Mouse (Mus musculus): ENCODE results near the gene Gm20388. TPM values are rescaled to one million over a fixed set of nuclear protein-coding genes. Genes with fewer than 3 reads are reported as not detected.

Gene Gm20388
- total RNA-seq, 2 experiments from 2014 or later, result 2.4 to 2.6 TPM

GRCm38 (mm10) chr8:120426105-120426504 is 515.5 kb downstream of the Gm20388 start:
- Histone ChIP-seq H3K4me3 (no peak overlapping the region), H3K27ac (peak overlapping the region; percentile 80)
- no peak for DNase-seq (ENCODE audit: extremely low spot score in 1 of 2, low spot score in 2 of 2)
- TF ChIP-seq CTCF (IDR thresholded peaks at IDR 0.05), result no peak
- intact Hi-C loops (cut with DNase I), result loop anchor here (5.0 kb wide), 1 partner anchor 44 kb away; no protein-coding TSS in a partner anchor

GRCm38 (mm10) chr8:120426622-120427385 is 516.2 kb downstream of the Gm20388 start:
- intact Hi-C loops (cut with DNase I), result loop anchor here (5.0 kb wide), 1 partner anchor 45 kb away; no protein-coding TSS in a partner anchor
- DNase-seq (ENCODE audit: extremely low spot score in 1 of 2, low spot score in 2 of 2), result peak; percentile 65 to 84
- H3K27ac ChIP-seq, result peak overlapping the region; percentile 80
- no peak for TF ChIP-seq CTCF (IDR thresholded peaks at IDR 0.05)
- H3K4me3 ChIP-seq, result no peak overlapping the region

- no peak overlapping the region for H3K4me3 ChIP-seq
- no peak overlapping the region for H3K27ac ChIP-seq
- no peak for TF ChIP-seq CTCF (IDR thresholded peaks at IDR 0.05)
- no peak for DNase-seq (ENCODE audit: extremely low spot score in 1 of 2, low spot score in 2 of 2)
- intact Hi-C loops (cut with DNase I), result loop anchor here (5.0 kb wide), 1 partner anchor 46 kb away; no protein-coding TSS in a partner anchor
Measured at GRCm38 (mm10) chr8:120428492-120428891, 517.9 kb downstream of the Gm20388 start.

- DNase-seq (ENCODE audit: extremely low spot score in 1 of 2, low spot score in 2 of 2), result no peak
- intact Hi-C loops (cut with DNase I), result loop anchor here (5.0 kb wide), 1 partner anchor 47 kb away; no protein-coding TSS in a partner anchor
- Histone ChIP-seq H3K27ac (no peak overlapping the region), H3K4me3 (no peak overlapping the region)
- TF ChIP-seq CTCF (IDR thresholded peaks at IDR 0.05), result no peak
Measured at GRCm38 (mm10) chr8:120429116-120429515, 518.5 kb downstream of the Gm20388 start.

- Histone ChIP-seq H3K27ac (no peak overlapping the region), H3K4me3 (no peak overlapping the region)
- intact Hi-C loops (cut with DNase I), result no loop called here
- TF ChIP-seq CTCF (IDR thresholded peaks at IDR 0.05), result no peak
- DNase-seq (ENCODE audit: extremely low spot score in 1 of 2, low spot score in 2 of 2), result no peak
Measured at GRCm38 (mm10) chr8:120431042-120431441, 520.4 kb downstream of the Gm20388 start.

- DNase-seq (ENCODE audit: extremely low spot score in 1 of 2, low spot score in 2 of 2), result no peak
- no peak for TF ChIP-seq CTCF (IDR thresholded peaks at IDR 0.05)
- Histone ChIP-seq H3K27ac (no peak overlapping the region), H3K4me3 (no peak overlapping the region)
- intact Hi-C loops (cut with DNase I), result no loop called here
Measured at GRCm38 (mm10) chr8:120432438-120432837, 521.8 kb downstream of the Gm20388 start.

- intact Hi-C loops (cut with DNase I), result no loop called here
- Histone ChIP-seq H3K4me3 (no peak overlapping the region), H3K27ac (no peak overlapping the region)
- TF ChIP-seq CTCF (IDR thresholded peaks at IDR 0.05), result no peak
- no peak for DNase-seq (ENCODE audit: extremely low spot score in 1 of 2, low spot score in 2 of 2)
Measured at GRCm38 (mm10) chr8:120433143-120433542, 522.5 kb downstream of the Gm20388 start.

- Histone ChIP-seq H3K27ac (no peak overlapping the region), H3K4me3 (no peak overlapping the region)
- peak; percentile 56 for TF ChIP-seq CTCF (IDR thresholded peaks at IDR 0.05)
- intact Hi-C loops (cut with DNase I), result no loop called here
- no peak for DNase-seq (ENCODE audit: extremely low spot score in 1 of 2, low spot score in 2 of 2)
Measured at GRCm38 (mm10) chr8:120433734-120434133, 523.1 kb downstream of the Gm20388 start.

GRCm38 (mm10) chr8:120435781-120436180 is 525.1 kb downstream of the Gm20388 start:
- DNase-seq (ENCODE audit: extremely low spot score in 1 of 2, low spot score in 2 of 2), result no peak
- Histone ChIP-seq H3K4me3 (no peak overlapping the region), H3K27ac (no peak overlapping the region)
- intact Hi-C loops (cut with DNase I), result loop anchor here (2.0 kb wide), 1 partner anchor 53 kb away; no protein-coding TSS in a partner anchor
- TF ChIP-seq CTCF (IDR thresholded peaks at IDR 0.05), result no peak

- intact Hi-C loops (cut with DNase I), result loop anchor here (2.0 kb wide), 1 partner anchor 54 kb away; no protein-coding TSS in a partner anchor
- Histone ChIP-seq H3K4me3 (no peak overlapping the region), H3K27ac (peak overlapping the region; percentile 64; the same call in 1 of the 2 replicates)
- no peak for DNase-seq (ENCODE audit: extremely low spot score in 1 of 2, low spot score in 2 of 2)
- TF ChIP-seq CTCF (IDR thresholded peaks at IDR 0.05), result no peak
Measured at GRCm38 (mm10) chr8:120436491-120437030, 525.9 kb downstream of the Gm20388 start.

GRCm38 (mm10) chr8:120437207-120437606 is 526.6 kb downstream of the Gm20388 start:
- Histone ChIP-seq H3K27ac (peak overlapping the region; percentile 64), H3K4me3 (no peak overlapping the region)
- intact Hi-C loops (cut with DNase I), result loop anchor here (2.0 kb wide), 1 partner anchor 54 kb away; no protein-coding TSS in a partner anchor
- no peak for DNase-seq (ENCODE audit: extremely low spot score in 1 of 2, low spot score in 2 of 2)
- TF ChIP-seq CTCF (IDR thresholded peaks at IDR 0.05), result no peak
